Comparison of ENCODE assay signal across 10 mouse cellular contexts in genomic region chr3:56438900-56439299, GRCm38 (mm10).
DNase-seq lines count a peak whose midpoint lies in the region; ATAC-seq lines count a peak whose summit lies in the region.
"Had no signal": no experiment of that assay in that cellular context is flagged by ENCODE, and none has a peak within 500 bp of the region (broad histone marks: within the 10 kb centered on the region; RNA-seq: fewer than 3 reads in every experiment).

No protein-coding gene starts in this region.

- H3K4me1 ChIP-seq in midbrain, embryonic 15.5 days: peaks cover 10% of the 10 kb centered on the region; the same call in 1 of the 2 replicates
- peaks cover 15% of the 10 kb centered on the region for H3K4me1 ChIP-seq in midbrain, embryonic 13.5 days (replicated peaks)
- peaks cover 10% of the 10 kb centered on the region for H3K4me1 ChIP-seq in neural tube, embryonic 15.5 days

- H3K27me3 ChIP-seq in midbrain, embryonic 15.5 days (replicated peaks): no peaks in the 10 kb centered on the region
- H3K27me3 ChIP-seq in midbrain, embryonic 13.5 days: no peaks in the 10 kb centered on the region
- no peaks in the 10 kb centered on the region for H3K27me3 ChIP-seq in neural tube, embryonic 15.5 days (replicated peaks)

- WGBS in midbrain, embryonic 15.5 days: 85% methylated on average over 5 of the region's 5 CpGs
- 82% methylated on average over 5 of the region's 5 CpGs for WGBS in midbrain, embryonic 13.5 days
- 58% methylated on average over 5 of the region's 5 CpGs for WGBS in neural tube, embryonic 15.5 days

- H3K9me3 ChIP-seq in midbrain, embryonic 15.5 days: no peaks in the 10 kb centered on the region
- no peaks in the 10 kb centered on the region for H3K9me3 ChIP-seq in midbrain, embryonic 13.5 days
- no peaks in the 10 kb centered on the region for H3K9me3 ChIP-seq in neural tube, embryonic 15.5 days (replicated peaks)

- no peak overlapping the region for H3K4me2 ChIP-seq in midbrain, embryonic 15.5 days
- no peak overlapping the region for H3K4me2 ChIP-seq in midbrain, embryonic 13.5 days (replicated peaks)
- no peak overlapping the region for H3K4me2 ChIP-seq in neural tube, embryonic 15.5 days

- ATAC-seq in midbrain, embryonic 15.5 days (replicated peaks): 0 out of 2 replicates have a peak, but pooled peaks have one; percentile 37
- ATAC-seq in midbrain, embryonic 13.5 days: no peak
- no peak for ATAC-seq in neural tube, embryonic 15.5 days (ENCODE audit: low FRiP score)
- no peak for ATAC-seq in granulocyte monocyte progenitor cell, adult 5-6 weeks (replicated peaks; ENCODE audit: poor library complexity, severe bottlenecking)
- no peak for ATAC-seq in inflammation-experienced regulatory T-cells, adult 6 months

- no peaks in the 10 kb centered on the region for H3K36me3 ChIP-seq in midbrain, embryonic 15.5 days (replicated peaks)
- H3K36me3 ChIP-seq in midbrain, embryonic 13.5 days: no peaks in the 10 kb centered on the region
- no peaks in the 10 kb centered on the region for H3K36me3 ChIP-seq in neural tube, embryonic 15.5 days

- H3K27ac ChIP-seq in midbrain, embryonic 15.5 days: no peak overlapping the region
- H3K27ac ChIP-seq in midbrain, embryonic 13.5 days: no peak overlapping the region
- H3K27ac ChIP-seq in neural tube, embryonic 15.5 days (replicated peaks): 0 out of 2 replicates have a peak overlapping the region, but pooled peaks have one; percentile 51

- DNase-seq in gastrocnemius, adult 18-20 months (ENCODE audit: low spot score): peak; percentile 7
- DNase-seq in gastrocnemius, postnatal 14 days: no peak
- DNase-seq in heart, postnatal 4 days: peak; percentile 21
- DNase-seq: cerebellum, adult 11 months had no signal

- intact Hi-C loops in gastrocnemius, postnatal 14 days (cut with DNase I; ENCODE audit: low total_unique reads): no loop called here

- no peak overlapping the region for H3K4me3 ChIP-seq in midbrain, embryonic 15.5 days
- H3K4me3 ChIP-seq in midbrain, embryonic 13.5 days (replicated peaks): no peak overlapping the region
- no peak overlapping the region for H3K4me3 ChIP-seq in neural tube, embryonic 15.5 days (replicated peaks)
- H3K4me3 ChIP-seq: erythroblast, embryonic 14.5 days had no signal

- H3K9ac ChIP-seq in midbrain, embryonic 15.5 days: no peak overlapping the region
- H3K9ac ChIP-seq in midbrain, embryonic 13.5 days (replicated peaks): no peak overlapping the region
- no peak overlapping the region for H3K9ac ChIP-seq in neural tube, embryonic 15.5 days (replicated peaks)
